Mouse (Mus musculus): ENCODE data around the gene Gng12.

DNA sequence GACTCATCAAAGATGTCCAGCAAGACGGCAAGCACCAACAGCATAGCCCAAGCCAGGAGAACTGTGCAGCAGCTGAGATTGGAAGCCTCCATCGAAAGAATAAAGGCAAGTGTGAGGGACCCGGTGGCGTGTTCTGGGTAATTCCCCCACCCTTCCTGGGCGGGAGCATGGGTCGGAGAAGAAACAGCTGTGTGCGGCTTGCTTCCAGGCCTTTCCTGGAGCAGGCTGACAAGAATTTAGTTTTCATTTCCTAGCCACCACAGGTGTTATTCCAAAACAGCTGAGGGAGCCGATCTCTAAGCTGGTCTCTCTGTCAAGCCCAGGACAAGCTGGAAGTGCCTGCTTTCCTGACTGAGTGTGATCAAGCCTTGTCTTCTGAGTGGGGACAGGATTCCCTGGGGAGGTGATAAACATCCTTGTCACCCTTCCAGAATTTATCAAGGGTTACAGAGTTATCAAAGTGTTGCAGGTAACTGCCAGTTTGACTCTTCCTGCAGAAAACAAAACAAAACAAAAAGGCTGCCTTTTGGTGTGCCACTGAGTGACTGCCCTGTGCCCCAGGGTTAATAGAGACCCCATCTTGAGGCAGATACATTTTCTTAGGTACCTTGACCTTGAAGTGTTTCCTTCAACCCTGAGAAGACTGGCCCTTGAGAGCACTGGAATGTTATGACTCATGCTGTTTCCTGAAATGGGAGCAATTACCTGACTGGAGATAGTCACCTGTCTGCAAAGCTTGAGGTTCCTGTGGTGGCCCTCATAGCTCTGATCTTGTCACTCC is 119.7 kb downstream of the Gng12 start:
- no peak for TF ChIP-seq POLR2A (IDR thresholded peaks at IDR 0.05; ENCODE audit: low read depth, low read length)
- no peak for TF ChIP-seq CTCF (IDR thresholded peaks at IDR 0.05; ENCODE audit: borderline replicate concordance, insufficient read depth, low read length)
